Mouse (Mus musculus): ENCODE data around the gene Sgcd. TPM values are rescaled to one million over a fixed set of nuclear protein-coding genes. Genes with fewer than 3 reads are reported as not detected.

Gene Sgcd
- polyA plus RNA-seq, 1 experiment from 2014 or later: 6.4 TPM

- Histone ChIP-seq H3K36me3 (no peaks in the 10 kb centered on the region), H3K4me1 (no peaks in the 10 kb centered on the region), H3K27me3 (ENCODE audit: low read depth, poor library complexity, severe bottlenecking) (no peaks in the 10 kb centered on the region), H3K27ac (no peak overlapping the region), H3K9me3 (replicated peaks) (no peaks in the 10 kb centered on the region), H3K4me3 (no peak overlapping the region)
- 88% methylated on average over 3 of the region's 3 CpGs for WGBS
- DNase-seq (ENCODE audit: low spot score): no peak
Measured at GRCm38 (mm10) chr11:46889093-46889492, 1099.7 kb downstream of the Sgcd start.

GRCm38 (mm10) chr11:46882456-46882855, 1106.3 kb downstream of the Sgcd start:
- no peaks in the 10 kb centered on the region for H3K27me3 ChIP-seq (ENCODE audit: low read depth, poor library complexity, severe bottlenecking)
- H3K4me3 ChIP-seq: no peak overlapping the region
- DNase-seq (ENCODE audit: low spot score): no peak
- H3K9me3 ChIP-seq (replicated peaks): no peaks in the 10 kb centered on the region
- 87% methylated on average over 2 of the region's 2 CpGs for WGBS
- no peaks in the 10 kb centered on the region for H3K36me3 ChIP-seq
- H3K4me1 ChIP-seq: no peaks in the 10 kb centered on the region
- no peak overlapping the region for H3K27ac ChIP-seq

- DNase-seq (ENCODE audit: low spot score): no peak
- H3K27ac ChIP-seq: no peak overlapping the region
- no peaks in the 10 kb centered on the region for H3K9me3 ChIP-seq (replicated peaks)
- H3K4me1 ChIP-seq: no peaks in the 10 kb centered on the region
- 74% methylated on average over 1 of the region's 1 CpGs for WGBS
- no peaks in the 10 kb centered on the region for H3K27me3 ChIP-seq (ENCODE audit: low read depth, poor library complexity, severe bottlenecking)
- no peak overlapping the region for H3K4me3 ChIP-seq
- H3K36me3 ChIP-seq: no peaks in the 10 kb centered on the region
Measured at GRCm38 (mm10) chr11:46875774-46876173, 1113.0 kb downstream of the Sgcd start.

GRCm38 (mm10) chr11:46868594-46868993, 1120.2 kb downstream of the Sgcd start:
- no peaks in the 10 kb centered on the region for H3K36me3 ChIP-seq
- no peaks in the 10 kb centered on the region for H3K4me1 ChIP-seq
- WGBS: 85% methylated on average over 7 of the region's 7 CpGs
- no peak for DNase-seq (ENCODE audit: low spot score)
- H3K27ac ChIP-seq: no peak overlapping the region
- H3K4me3 ChIP-seq: no peak overlapping the region
- H3K27me3 ChIP-seq (ENCODE audit: low read depth, poor library complexity, severe bottlenecking): no peaks in the 10 kb centered on the region
- no peaks in the 10 kb centered on the region for H3K9me3 ChIP-seq (replicated peaks)

- no peaks in the 10 kb centered on the region for H3K4me1 ChIP-seq
- H3K27ac ChIP-seq: no peak overlapping the region
- DNase-seq (ENCODE audit: low spot score): peak; percentile 37
- no peak overlapping the region for H3K4me3 ChIP-seq
- no peaks in the 10 kb centered on the region for H3K27me3 ChIP-seq (ENCODE audit: low read depth, poor library complexity, severe bottlenecking)
- H3K36me3 ChIP-seq: no peaks in the 10 kb centered on the region
- 81% methylated on average over 1 of the region's 1 CpGs for WGBS
- no peaks in the 10 kb centered on the region for H3K9me3 ChIP-seq (replicated peaks)
Measured at GRCm38 (mm10) chr11:46864809-46865208, 1124.0 kb downstream of the Sgcd start.

- Histone ChIP-seq H3K27me3 (ENCODE audit: low read depth, poor library complexity, severe bottlenecking) (no peaks in the 10 kb centered on the region), H3K9me3 (replicated peaks) (no peaks in the 10 kb centered on the region), H3K27ac (peak overlapping the region; percentile 76), H3K4me1 (peaks cover 47% of the 10 kb centered on the region), H3K36me3 (no peaks in the 10 kb centered on the region), H3K4me3 (no peak overlapping the region)
- WGBS: 33% methylated on average over 8 of the region's 8 CpGs
- DNase-seq (ENCODE audit: low spot score): peak; percentile 41
Measured at GRCm38 (mm10) chr11:46848221-46848971, 1140.4 kb downstream of the Sgcd start.

- peak overlapping the region; percentile 76 for H3K27ac ChIP-seq
- no peaks in the 10 kb centered on the region for H3K36me3 ChIP-seq
- peak; percentile 47 for DNase-seq (ENCODE audit: low spot score)
- 53% methylated on average over 3 of the region's 3 CpGs for WGBS
- no peaks in the 10 kb centered on the region for H3K27me3 ChIP-seq (ENCODE audit: low read depth, poor library complexity, severe bottlenecking)
- peaks cover 47% of the 10 kb centered on the region for H3K4me1 ChIP-seq
- H3K9me3 ChIP-seq (replicated peaks): no peaks in the 10 kb centered on the region
- no peak overlapping the region for H3K4me3 ChIP-seq
Measured at GRCm38 (mm10) chr11:46847827-46848220, 1140.9 kb downstream of the Sgcd start.

- H3K9me3 ChIP-seq (replicated peaks): no peaks in the 10 kb centered on the region
- 19% methylated on average over 1 of the region's 1 CpGs for WGBS
- H3K4me3 ChIP-seq: no peak overlapping the region
- peak; percentile 64 for DNase-seq (ENCODE audit: low spot score)
- H3K27ac ChIP-seq: peak overlapping the region; percentile 76
- H3K36me3 ChIP-seq: no peaks in the 10 kb centered on the region
- peaks cover 46% of the 10 kb centered on the region for H3K4me1 ChIP-seq
- no peaks in the 10 kb centered on the region for H3K27me3 ChIP-seq (ENCODE audit: low read depth, poor library complexity, severe bottlenecking)
Measured at GRCm38 (mm10) chr11:46846661-46847060, 1142.1 kb downstream of the Sgcd start.
